Mouse (Mus musculus): ENCODE measurements around the gene 1700017N19Rik. TPM values are rescaled to one million over a fixed set of nuclear protein-coding genes. Genes with fewer than 3 reads are reported as not detected.
A peak's percentile ranks its signal among the peaks of the same experiment; 100 is the strongest.

1700017N19Rik gene
- polyA plus RNA-seq, 2 experiments = not detected

DNA sequence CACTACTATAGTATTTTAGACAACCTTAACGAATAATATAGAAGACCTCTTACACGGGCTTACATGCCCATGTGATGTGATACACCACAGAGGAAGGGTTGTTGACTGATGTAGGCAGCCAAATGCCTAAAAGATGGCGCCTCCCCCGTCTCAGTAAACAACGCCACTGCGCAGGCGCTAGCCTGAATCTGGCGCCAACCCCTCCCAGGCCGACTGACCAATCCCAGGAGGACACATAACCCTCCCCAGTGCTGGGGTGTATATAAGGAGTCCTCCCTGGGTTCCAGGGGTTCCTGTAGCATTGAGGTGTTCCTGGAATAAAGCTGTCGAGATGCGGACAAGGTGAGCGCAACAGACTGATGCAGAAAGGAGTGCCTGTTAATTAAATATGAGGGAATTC lies 29.8 kb downstream of the 1700017N19Rik start:
- ATAC-seq (ENCODE audit: insufficient read depth) (no peak), DNase-seq (ENCODE audit: low read depth in 3 of 3, low spot score in 3 of 3) (no peak)
- 79% methylated on average over 12 of the region's 12 CpGs for WGBS (ENCODE audit: insufficient replicate concordance)
- Histone ChIP-seq H3K4me2 (ENCODE audit: low read depth) (no peak overlapping the region), H3K9me3 (ENCODE audit: control insufficient read depth, low read length) (no peaks in the 10 kb centered on the region), H3K36me3 (replicated peaks; ENCODE audit: control insufficient read depth, insufficient read depth, low read depth) (no peaks in the 10 kb centered on the region), H3K27me3 (ENCODE audit: control insufficient read depth, insufficient read depth, low read length) (no peaks in the 10 kb centered on the region), H3K4me1 (replicated peaks; ENCODE audit: control insufficient read depth in 2 of 2, insufficient read depth in 2 of 2, low read length in 1 of 2) (no peaks in the 10 kb centered on the region), H3K9ac (replicated peaks) (no peak overlapping the region), H3K27ac (no peak overlapping the region), H3K4me3 (ENCODE audit: insufficient read depth in 1 of 2, low read depth in 2 of 2, low read length in 2 of 2) (no peak overlapping the region)
- TF ChIP-seq EP300 (IDR thresholded peaks at IDR 0.05; ENCODE audit: low read depth) (no peak), CTCF (IDR thresholded peaks at IDR 0.05; ENCODE audit: low read depth) (no peak)

DNA sequence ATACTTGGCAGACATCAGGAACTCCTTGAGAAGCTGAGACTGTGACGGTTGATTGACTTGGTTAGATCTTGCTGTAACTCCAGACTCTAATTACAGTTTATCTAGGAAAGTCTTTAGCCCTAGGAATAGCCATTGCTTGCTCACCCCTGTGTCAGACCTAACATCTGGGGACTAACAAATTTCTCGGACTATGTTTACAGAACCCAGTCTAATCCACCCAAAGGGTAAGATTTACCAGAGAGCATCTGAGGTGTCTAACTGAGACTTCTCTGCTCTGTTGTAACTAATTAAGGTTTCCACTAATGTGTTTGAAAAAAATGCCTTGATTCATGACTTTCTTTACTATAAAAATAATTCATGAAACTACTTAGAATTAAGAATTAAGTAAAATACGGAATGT lies 32.2 kb downstream of the 1700017N19Rik start:
- Histone ChIP-seq H3K27me3 (ENCODE audit: control insufficient read depth, insufficient read depth, low read length) (no peaks in the 10 kb centered on the region), H3K9me3 (ENCODE audit: control insufficient read depth, low read length) (no peaks in the 10 kb centered on the region), H3K36me3 (replicated peaks; ENCODE audit: control insufficient read depth, insufficient read depth, low read depth) (no peaks in the 10 kb centered on the region), H3K4me3 (ENCODE audit: insufficient read depth in 1 of 2, low read depth in 2 of 2, low read length in 2 of 2) (no peak overlapping the region), H3K4me1 (replicated peaks; ENCODE audit: control insufficient read depth in 2 of 2, insufficient read depth in 2 of 2, low read length in 1 of 2) (no peaks in the 10 kb centered on the region), H3K27ac (no peak overlapping the region), H3K4me2 (ENCODE audit: low read depth) (no peak overlapping the region), H3K9ac (replicated peaks) (no peak overlapping the region)
- ATAC-seq (ENCODE audit: insufficient read depth) = no peak
- TF ChIP-seq EP300 (IDR thresholded peaks at IDR 0.05; ENCODE audit: low read depth) (no peak), CTCF (IDR thresholded peaks at IDR 0.05; ENCODE audit: low read depth) (no peak)
- DNase-seq (ENCODE audit: low read depth in 3 of 3, low spot score in 3 of 3) = no peak
- WGBS (ENCODE audit: insufficient replicate concordance) = 60% methylated on average over 3 of the region's 3 CpGs

GRCm38 (mm10) chr10:100629762-100630438 lies 39.6 kb downstream of the 1700017N19Rik start:
- H3K4me3 ChIP-seq (ENCODE audit: insufficient read depth in 1 of 2, low read depth in 2 of 2, low read length in 2 of 2) = no peak overlapping the region
- DNase-seq (ENCODE audit: low read depth in 3 of 3, low spot score in 3 of 3) = peak; percentile 9 to 24 (median 13)
- peak overlapping the region; percentile 44 for H3K4me2 ChIP-seq (ENCODE audit: low read depth)
- 20% methylated on average over 20 of the region's 20 CpGs for WGBS (ENCODE audit: insufficient replicate concordance)
- H3K36me3 ChIP-seq (replicated peaks; ENCODE audit: control insufficient read depth, insufficient read depth, low read depth) = no peaks in the 10 kb centered on the region
- peak; percentile 26; the same call in 1 of the 2 replicates for ATAC-seq (ENCODE audit: insufficient read depth)
- no peaks in the 10 kb centered on the region for H3K9me3 ChIP-seq (ENCODE audit: control insufficient read depth, low read length)
- TF ChIP-seq EP300 (IDR thresholded peaks at IDR 0.05; ENCODE audit: low read depth) (no peak), CTCF (IDR thresholded peaks at IDR 0.05; ENCODE audit: low read depth) (peak; percentile 68)
- H3K27me3 ChIP-seq (ENCODE audit: control insufficient read depth, insufficient read depth, low read length) = no peaks in the 10 kb centered on the region
- H3K27ac ChIP-seq = no peak overlapping the region
- no peaks in the 10 kb centered on the region for H3K4me1 ChIP-seq (replicated peaks; ENCODE audit: control insufficient read depth in 2 of 2, insufficient read depth in 2 of 2, low read length in 1 of 2)
- no peak overlapping the region for H3K9ac ChIP-seq (replicated peaks)

GRCm38 (mm10) chr10:100642887-100643286 lies 52.6 kb downstream of the 1700017N19Rik start:
- Histone ChIP-seq H3K27me3 (ENCODE audit: control insufficient read depth, insufficient read depth, low read length) (no peaks in the 10 kb centered on the region), H3K4me3 (ENCODE audit: insufficient read depth in 1 of 2, low read depth in 2 of 2, low read length in 2 of 2) (no peak overlapping the region), H3K4me2 (ENCODE audit: low read depth) (no peak overlapping the region), H3K4me1 (replicated peaks; ENCODE audit: control insufficient read depth in 2 of 2, insufficient read depth in 2 of 2, low read length in 1 of 2) (no peaks in the 10 kb centered on the region), H3K9me3 (ENCODE audit: control insufficient read depth, low read length) (no peaks in the 10 kb centered on the region), H3K36me3 (replicated peaks; ENCODE audit: control insufficient read depth, insufficient read depth, low read depth) (no peaks in the 10 kb centered on the region), H3K27ac (no peak overlapping the region), H3K9ac (replicated peaks) (no peak overlapping the region)
- WGBS (ENCODE audit: insufficient replicate concordance) = 27% methylated on average over 3 of the region's 3 CpGs
- DNase-seq (ENCODE audit: low read depth in 3 of 3, low spot score in 3 of 3) = no peak
- no peak for TF ChIP-seq CTCF (IDR thresholded peaks at IDR 0.05; ENCODE audit: low read depth)
- TF ChIP-seq EP300 (IDR thresholded peaks at IDR 0.05; ENCODE audit: low read depth) = no peak
- ATAC-seq (ENCODE audit: insufficient read depth) = no peak

DNA sequence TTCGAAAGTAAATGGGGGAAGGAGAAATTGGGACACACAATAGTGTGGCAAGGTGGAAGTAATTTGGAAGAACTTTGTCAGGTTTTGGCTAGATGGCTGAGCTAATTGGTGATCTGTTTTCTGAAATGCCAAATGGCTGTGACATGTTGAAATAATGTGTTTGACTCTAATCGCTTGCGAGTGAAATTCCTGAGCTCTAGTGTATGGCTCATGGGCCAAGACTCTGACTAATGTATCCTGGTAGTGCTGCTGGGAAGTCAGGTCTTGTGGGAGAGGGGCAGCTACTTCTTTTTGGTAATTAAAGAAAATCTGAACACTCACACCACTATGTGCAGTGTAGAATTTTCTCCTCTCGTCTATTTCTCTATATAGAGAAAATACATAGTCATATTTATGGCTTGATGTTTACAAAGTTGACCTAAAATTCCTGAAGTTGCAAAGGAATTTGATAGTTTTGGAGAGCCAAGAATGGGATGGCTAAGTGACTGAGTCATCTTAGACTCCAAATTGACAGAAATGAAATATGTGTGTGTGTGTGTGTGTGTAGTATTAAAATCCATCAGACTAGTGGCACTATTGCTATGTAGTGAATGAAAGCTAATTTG lies 55.1 kb downstream of the 1700017N19Rik start:
- WGBS (ENCODE audit: insufficient replicate concordance) = 75% methylated on average over 4 of the region's 4 CpGs
- Histone ChIP-seq H3K9me3 (ENCODE audit: control insufficient read depth, low read length) (no peaks in the 10 kb centered on the region), H3K4me2 (ENCODE audit: low read depth) (no peak overlapping the region), H3K27ac (no peak overlapping the region), H3K9ac (replicated peaks) (no peak overlapping the region), H3K36me3 (replicated peaks; ENCODE audit: control insufficient read depth, insufficient read depth, low read depth) (no peaks in the 10 kb centered on the region), H3K4me3 (ENCODE audit: insufficient read depth in 1 of 2, low read depth in 2 of 2, low read length in 2 of 2) (no peak overlapping the region), H3K27me3 (ENCODE audit: control insufficient read depth, insufficient read depth, low read length) (no peaks in the 10 kb centered on the region), H3K4me1 (replicated peaks; ENCODE audit: control insufficient read depth in 2 of 2, insufficient read depth in 2 of 2, low read length in 1 of 2) (no peaks in the 10 kb centered on the region)
- ATAC-seq (ENCODE audit: insufficient read depth) (no peak), DNase-seq (ENCODE audit: low read depth in 3 of 3, low spot score in 3 of 3) (no peak)
- TF ChIP-seq EP300 (IDR thresholded peaks at IDR 0.05; ENCODE audit: low read depth) (no peak), CTCF (IDR thresholded peaks at IDR 0.05; ENCODE audit: low read depth) (no peak)

Data from liver, embryonic 14.5 days (tissue).